Mouse (Mus musculus): ENCODE measurements around the gene Tspan9.

The Tspan9 gene

DNA sequence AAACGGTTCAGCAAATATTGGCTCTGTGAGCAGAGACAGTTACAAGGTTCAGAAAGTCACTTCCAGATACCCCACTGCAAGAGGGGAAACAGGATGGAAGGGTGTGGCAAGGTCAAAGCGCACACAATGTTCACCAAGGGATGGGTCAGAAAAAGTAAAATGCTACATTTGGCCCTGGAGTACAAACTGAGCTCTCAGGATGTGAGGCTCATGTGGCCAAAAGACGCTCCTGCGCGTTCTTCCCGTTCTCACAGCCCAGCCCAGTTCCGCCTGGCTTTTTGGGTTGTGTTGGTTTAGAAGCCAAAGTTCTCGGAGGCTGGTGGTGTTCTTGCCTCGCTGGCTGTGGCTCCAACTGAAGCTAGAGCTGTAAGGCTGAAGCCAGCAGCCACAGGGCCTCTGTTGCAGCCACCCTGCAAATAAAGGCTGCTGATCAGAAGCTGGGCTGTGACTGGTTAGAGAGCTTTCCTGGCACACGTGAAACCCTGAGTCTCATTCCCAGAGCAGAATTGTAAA is 9.7 kb downstream of the Tspan9 start:
- DNase-seq (ENCODE audit: low spot score), result no peak

DNA sequence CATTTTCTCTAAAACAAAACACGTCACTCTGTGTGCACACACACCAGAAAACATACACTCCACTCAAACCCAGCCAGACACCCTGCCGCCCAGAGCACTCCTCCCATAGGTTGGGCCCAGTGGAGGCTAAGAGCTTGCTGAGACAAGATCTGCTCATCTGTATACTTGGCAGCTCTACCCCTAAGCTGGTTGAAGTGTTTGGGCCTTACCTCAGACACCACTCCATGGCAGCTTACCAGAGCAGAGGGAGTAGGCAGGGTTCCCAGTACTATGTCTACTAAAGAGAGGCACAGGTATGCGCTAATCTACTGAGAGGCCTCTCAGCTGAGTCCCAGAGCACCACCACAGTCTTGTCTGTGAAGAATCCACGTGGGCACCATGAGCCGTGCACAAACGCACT is 10.8 kb downstream of the Tspan9 start:
- DNase-seq (ENCODE audit: low spot score), result no peak

DNA sequence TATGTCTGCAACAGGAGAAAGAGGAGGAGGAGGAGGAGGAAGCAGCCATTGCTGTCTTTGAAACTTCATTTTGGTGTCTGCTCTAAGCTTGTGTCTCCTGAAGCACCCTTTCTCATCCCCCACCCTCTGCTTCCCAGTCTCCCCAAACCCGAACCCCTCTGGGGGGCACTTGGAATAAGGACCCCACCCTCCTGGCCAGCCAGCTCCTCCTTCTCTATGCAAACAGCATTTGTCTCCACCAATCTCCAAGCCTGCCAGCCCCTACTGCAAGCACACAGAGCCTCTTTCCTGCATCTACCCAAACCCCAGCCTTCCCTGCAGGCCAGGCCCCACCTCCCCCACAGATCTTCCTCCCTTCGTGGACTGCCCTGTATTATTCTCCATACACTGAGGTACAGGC is 12.0 kb downstream of the Tspan9 start:
- no peak for DNase-seq (ENCODE audit: low spot score)

DNA sequence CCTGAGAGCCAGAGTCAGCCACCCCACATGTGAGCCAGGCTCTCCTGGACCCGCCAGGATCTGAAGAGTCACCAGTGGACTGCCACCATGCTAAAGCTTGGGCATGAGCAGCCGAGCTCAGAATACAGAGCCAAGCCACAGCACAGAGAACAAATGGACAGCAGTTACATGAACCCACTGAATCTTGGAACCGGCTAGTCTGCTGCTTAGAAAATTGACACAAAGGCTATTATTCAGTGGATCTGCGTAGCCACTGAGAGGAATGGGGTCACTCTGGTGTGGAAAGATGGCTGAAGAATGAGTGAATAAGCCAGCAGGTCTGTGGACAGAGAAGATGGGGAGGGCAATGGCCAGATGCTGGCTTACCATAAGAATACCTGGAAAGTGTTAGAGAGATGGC is 12.7 kb downstream of the Tspan9 start:
- DNase-seq (ENCODE audit: low spot score), result no peak

DNA sequence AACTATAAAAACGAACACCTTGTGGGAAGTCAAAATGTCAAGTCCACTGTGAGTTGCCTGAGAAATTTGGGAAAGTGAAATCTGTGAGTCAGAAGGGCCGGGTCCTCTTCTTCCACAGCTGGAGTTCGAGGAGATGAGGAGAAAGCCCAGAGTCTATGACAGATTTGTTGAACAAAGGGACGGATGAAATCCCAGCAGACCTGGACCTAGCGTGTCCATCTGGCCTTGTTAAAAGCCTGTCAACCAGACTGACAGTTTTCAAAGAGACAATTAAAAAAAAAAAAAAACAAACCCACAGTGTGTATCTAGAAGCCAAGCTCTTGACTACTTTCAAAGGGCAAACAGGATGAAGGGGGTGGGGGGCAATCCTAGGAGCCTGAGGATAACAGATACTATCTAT is 14.0 kb downstream of the Tspan9 start:
- no peak for DNase-seq (ENCODE audit: low spot score)

DNA sequence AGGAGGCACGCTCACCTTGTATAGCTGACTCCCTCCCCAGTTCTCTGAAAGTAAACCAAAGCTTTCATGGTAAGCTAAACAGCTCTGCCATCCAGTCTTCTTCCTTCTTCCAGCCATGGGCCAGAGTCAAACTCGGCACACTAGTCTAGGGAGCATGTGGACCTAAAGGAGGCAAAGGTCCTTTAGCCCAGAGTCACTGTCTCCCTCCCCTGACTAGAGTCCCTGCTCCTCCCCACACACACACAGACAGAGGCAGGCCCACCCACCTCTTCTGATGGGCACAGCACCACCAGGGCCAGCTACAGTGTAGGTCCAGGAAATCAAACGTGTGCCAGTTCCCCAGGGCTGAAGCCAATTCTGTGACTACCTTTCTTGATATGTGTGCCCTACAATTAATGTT is 16.1 kb downstream of the Tspan9 start:
- no peak for DNase-seq (ENCODE audit: low spot score)

DNA sequence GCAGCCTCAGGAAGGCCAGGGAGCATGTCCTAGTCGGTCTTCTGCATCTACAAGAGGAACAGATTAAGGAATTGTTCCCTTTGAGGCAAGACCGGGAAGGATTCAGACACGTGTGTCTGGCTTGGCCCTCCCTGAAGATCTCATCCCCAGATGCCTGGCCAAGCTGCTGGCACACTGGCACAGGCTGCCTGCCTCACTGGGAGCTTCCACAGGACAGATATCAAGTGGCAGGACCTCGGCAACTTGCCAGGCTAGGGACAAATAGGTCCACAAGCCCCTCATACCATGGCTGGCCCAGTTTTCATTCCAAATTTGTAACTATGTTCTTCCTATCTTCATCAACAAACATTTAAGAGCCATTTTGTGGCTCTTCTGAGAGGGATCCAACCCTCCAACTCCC is 16.5 kb downstream of the Tspan9 start:
- no peak for DNase-seq (ENCODE audit: low spot score)

DNA sequence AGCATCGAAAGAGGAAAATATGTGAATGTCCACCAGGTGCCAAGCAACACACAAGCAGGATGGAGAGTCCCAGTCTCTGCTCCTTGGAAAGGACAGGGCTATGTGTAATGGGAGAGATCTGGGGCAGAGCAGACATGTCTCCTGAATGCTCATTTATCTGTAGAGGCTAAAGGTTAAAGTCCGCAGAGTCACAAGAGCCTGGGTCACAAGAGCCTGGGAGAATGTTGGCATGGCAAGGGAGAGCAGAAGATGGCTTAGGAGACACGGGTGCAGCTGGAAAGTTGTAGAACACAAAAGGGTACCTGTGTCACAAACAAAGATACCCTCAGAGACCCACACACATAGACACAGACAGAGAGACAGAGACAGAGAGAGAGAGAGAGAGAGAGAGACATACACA is 17.9 kb downstream of the Tspan9 start:
- no peak for DNase-seq (ENCODE audit: low spot score)

DNA sequence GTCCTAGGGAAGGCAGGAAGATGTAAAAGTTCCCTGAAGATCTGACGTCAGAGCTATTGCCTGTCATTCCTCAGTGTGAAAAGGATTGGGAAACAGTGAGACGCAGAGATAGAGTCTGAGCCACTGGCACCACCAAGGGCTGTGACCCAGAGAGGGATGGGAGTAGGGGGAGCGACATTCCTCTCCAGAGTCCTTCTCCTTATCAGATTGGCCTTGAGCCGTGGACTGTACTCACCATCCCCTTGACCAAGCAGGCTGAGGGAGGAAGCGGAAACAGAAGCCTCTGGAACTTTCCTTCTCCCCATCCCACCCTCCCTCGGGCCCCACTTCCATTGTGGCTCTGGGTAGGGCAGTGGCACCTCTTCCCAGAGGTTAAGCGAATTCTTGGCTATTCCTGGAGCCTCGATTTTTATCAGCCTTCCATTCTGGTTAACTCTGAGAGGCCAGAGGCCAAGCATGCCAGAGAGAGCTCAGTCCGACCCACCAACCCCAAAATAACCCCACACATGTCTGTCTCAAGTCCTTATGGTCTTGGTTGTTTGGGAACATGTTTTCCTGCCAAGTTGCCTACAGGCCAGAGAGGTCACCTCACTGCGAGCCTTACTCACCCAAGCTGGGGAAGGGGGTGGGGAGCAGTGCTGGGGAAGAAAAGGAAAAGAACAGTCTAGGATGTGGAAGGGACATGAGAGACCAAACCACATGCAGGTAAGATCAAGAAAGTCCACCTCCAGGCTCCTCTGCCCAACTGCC is 19.0 kb downstream of the Tspan9 start:
- DNase-seq (ENCODE audit: low spot score), result no peak

DNA sequence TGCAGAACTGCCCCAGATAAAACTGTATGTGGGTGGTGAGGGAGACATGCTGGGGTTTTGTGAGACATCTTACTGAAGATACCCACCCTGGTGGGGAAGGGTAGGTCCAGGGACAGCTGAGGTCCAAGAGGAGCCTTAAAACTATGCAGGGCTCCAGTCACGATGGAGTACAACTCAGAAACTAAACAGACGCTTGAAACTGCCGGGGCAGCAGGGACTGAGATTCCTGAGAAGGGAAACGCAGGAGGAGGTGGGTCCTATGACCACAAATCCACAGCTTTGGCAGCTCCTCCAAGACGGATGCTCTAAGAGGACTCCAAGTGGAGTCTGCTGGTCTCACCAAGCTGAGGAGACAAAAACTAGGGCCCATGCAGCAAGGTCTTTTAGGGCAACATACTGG is 21.3 kb downstream of the Tspan9 start:
- no peak for DNase-seq (ENCODE audit: low spot score)

DNA sequence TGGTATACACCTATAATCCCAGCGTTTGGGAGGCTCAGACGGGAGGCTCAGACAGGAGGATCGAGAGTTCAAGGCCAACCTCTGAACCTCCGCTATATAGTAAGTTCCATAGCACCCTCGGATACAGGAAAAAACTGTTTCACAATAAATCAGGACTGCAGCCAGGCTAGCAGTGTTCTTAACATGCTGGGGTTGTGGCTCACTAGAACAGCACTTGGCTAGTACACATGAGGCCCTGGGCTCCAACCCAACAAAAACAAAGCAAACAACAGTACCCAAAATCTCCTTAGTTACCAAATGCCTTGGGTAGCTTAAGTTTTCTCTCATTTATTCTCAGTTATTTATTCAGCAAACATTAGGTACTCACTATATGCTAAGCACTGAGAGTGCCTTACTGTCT is 21.7 kb downstream of the Tspan9 start:
- no peak for DNase-seq (ENCODE audit: low spot score)

DNA sequence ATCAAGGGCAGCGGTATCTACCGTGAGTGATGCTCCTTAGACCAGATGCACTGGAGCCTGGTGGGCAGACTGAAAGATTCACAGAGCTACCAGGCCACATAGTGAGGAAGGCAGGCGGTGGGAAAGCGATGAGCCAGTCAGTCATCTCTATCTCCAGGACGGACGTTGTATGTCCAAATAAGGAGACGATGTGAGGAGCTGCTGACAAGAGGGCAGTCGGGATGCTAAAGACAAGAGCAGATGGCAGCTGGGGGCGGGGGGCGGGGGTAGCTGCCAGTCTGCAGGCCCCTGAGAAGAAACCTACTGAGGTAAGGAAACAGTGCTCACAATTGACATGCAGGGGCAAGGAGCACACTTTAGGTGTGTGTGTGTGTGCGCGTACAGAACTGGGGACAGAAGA is 22.6 kb downstream of the Tspan9 start:
- DNase-seq (ENCODE audit: low spot score), result peak; percentile 44

DNA sequence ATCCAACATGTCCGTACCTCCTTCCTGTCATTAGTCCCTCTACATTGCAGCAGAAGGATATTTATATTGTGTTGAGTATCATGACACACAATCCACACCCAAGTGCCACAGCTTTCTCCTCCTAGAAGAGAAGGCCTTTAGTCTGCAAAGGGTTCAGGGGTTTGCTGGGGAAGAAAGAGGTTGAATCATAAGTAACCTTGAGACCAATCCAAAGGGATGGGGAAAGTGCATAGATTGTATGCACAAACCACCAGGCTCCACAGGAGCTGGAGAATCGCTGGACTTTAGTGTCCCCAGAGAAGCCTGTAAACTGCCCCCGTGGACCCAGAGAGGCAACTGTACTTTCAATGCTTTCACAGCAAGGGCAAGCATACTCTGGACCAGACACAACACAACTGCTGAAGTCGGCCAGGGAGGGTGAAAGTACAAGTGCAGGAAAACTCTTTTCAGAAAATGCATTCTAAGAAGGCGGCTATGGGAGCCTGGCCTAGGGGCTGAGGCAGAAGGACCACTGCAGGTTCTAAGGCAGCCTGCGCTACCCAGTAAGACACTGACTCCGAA is 24.6 kb downstream of the Tspan9 start:
- no peak for DNase-seq (ENCODE audit: low spot score)

DNA sequence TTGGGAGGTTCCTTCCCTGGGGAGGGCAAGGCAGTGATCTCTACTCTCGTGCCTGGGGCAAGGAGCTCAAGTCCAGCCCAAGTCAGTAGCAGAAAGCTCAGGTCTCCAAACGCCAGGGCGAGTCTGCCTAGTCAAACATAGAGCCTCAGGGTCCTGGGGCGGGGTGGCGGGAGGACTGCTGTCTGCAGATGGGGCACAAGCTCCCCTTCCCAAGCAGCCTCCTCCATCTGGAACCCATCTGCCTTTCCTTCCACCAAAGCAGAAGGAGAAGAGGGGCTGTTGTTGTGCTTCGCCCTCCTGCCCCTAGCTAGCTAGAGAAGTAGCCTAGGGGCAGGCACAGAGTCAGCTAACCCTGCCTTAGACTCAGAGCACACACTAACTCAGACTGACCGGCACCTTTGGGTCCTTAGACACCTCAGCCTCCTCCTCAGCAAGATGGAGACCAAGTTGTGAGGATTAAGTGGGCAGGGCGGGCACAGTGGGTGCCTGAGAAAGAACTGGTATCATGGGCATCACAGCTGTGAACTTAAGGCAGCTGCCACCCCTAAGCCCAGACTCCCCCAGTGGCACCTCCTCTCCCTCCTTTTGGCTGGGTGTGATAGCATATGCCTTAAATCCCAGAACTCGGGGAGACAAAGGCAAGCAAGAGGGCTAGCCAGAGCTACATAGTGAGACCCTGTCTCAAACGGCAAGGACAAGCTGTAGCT is 26.4 kb downstream of the Tspan9 start:
- peak; percentile 57 for DNase-seq (ENCODE audit: low spot score)

DNA sequence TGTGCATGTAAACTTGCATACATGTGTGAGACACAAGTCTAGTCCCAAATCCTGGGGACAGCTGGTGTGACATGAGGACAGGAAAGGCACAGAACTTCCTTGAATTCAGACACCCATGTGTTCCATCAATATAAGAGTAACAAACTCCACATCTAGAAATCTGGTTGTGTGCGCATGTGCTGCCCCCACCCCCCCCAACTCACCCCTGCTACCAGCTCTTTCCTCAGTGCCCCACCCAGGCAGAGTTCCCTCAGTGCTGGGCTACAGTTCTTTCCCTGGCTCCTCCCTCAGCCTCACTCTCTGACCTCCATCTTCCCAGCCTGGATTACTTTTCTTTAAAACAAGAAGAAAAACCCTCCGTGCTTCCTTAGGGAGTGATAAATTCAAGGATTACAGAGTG is 27.1 kb downstream of the Tspan9 start:
- DNase-seq (ENCODE audit: low spot score), result no peak

DNA sequence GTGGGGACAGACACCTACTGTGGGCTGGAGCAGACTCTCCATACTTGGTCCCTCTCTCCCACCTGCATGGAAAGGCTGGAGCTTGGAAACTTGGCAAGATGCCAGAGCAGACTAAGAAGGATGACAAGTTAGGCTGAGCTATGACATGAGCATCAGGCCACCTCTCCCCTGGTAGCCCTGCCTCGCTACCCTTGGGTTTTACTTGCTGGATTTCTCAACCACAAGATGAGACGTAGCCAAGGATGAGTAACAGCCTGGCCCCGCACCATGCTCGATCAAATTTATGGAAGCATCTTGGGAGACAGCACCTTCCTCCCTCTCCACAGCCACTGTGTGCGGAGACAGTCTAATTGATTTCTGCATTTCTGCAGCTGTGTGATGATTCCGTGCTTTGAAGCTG is 28.3 kb downstream of the Tspan9 start:
- DNase-seq (ENCODE audit: low spot score), result no peak

DNA sequence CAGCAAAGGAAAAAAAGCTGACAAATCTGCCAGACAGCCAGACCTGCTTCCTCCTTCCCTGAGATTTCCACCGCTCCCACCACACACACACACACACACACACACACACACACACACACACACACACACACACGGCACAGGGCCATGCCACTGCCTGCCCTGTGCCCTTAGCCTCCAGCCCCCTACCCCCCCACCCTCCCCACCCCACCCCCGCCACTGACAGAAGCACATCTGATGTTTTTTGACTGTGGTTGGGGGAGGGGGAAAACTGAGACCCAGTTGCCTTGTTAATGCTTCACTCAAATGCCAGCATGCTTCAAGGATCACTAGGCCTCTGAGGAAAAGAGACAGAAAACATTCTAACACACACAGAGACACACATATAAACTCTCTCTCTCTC is 30.8 kb downstream of the Tspan9 start:
- no peak for DNase-seq (ENCODE audit: low spot score)

DNA sequence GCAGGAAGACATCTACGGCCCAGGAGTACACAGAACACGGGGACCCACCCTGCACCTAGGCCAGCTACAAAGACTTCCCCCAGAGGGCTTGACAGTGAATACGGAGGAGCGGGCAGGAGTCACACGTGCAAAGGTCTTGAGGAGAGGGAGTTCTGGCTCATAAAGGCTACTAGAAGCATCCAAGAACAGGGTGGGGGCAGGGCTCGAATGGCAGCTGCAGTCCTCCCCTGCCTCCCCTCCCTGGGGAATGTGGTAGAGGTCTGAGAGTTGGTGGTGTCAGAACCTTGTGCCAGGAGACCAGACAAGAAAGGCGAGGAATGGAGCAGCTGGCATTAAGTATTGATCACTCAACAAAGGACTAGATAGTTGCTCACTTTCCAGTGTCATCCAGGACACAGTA is 31.6 kb downstream of the Tspan9 start:
- no peak for DNase-seq (ENCODE audit: low spot score)

DNA sequence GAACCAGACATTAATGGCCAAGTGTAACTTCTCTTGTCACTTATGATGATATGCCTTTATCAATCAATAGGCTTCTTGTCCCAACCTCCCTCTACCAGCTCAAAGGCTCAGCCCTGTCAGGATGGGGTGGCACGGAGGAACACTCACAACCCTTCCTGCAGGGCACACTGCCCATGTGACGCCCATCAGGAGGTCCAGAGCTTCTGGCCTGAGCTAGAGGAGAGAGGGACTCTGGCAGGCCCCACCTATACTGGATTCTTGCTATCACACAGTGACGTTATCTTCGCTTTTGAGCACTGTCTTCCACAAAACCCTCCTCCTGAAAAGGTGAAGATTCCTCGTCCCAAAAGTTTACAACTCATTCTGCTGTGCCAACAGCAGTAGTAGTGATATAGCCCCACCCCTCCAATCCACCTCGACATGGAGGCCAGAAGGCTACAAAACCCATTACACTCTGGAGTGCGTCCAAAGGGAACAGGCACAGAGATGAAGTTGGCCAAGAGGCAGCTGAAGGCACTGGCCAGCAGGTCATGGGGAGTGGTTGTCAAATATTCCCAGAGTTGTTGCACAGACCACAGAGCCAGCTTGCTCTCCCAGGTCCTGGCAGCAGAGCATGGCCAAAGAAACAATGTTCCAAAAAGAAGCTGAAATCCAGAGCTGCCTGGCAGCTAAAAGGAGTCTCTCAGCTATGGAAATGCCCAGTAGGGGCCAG is 34.9 kb downstream of the Tspan9 start:
- DNase-seq (ENCODE audit: low spot score), result no peak

DNA sequence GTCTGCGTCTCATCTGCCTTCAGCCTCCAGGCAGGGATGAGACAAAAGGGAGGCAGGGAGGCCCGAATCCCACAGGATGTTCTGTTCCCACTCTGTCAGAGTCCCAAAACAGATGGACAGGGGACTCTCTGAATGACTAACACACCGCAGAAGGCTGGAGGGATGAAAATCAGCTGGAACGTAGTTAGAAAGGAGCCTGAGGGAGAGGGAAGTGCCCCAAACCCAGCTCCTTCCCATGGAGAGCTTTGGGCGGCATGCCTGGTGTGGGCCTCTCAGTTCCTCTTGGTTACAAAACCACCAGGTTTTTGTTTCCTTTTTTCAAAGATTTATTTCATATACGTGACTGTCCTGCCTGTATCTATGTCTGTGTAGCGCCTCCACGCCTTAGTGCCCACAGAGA is 35.7 kb downstream of the Tspan9 start:
- DNase-seq (ENCODE audit: low spot score), result no peak

DNA sequence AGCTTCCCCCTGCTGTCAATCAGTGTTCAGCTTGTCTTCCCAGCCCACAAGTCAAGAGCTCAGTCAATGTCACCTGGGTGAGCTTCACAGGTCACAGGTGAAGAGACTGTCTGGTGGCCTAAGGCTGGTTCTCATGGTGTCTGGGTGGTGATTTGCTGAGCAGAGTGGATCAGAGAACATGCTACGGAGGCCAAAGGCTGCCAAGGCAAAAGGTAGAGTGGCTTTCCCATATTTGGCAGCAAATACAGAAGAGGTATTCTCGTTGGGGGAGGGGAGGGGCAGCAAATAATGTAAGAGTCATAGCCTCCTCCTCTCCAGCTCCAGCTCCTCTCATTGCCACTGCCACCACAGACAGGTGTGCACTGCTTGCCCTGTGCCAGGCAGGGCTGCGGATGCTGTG is 37.2 kb downstream of the Tspan9 start:
- DNase-seq (ENCODE audit: low spot score), result no peak

DNA sequence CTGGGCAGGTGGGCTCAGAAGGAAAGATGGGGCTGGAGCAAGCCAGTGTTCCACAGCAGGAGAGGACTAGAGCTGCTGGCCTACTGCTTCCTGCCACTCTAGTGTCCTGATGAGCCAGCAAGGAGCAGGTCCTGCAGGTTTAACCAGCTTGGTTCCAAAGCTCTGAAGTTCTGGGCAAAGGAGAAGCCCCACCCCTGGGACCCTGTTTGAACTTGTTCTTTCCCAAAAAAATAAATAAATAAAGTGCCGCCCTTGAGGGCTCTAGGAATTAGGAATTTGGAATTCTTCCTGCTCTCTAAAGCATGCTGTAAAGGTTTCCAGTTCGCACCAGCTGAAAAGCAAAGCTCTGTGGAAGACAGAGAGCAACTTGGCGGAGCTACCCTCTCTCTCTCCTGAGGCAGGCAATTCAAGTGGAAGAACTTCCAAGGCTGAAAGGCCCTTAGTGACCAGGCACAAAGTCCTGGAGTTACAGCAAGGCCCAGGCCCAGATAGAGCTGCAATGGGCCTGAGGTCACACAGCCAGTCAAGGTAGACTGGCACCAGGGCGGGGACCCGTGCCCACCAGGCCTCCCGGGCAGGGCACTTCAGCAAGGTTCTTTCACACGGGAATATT is 38.6 kb downstream of the Tspan9 start:
- DNase-seq (ENCODE audit: low spot score), result no peak
